Mouse (Mus musculus) mouse trophoblast stem cell (cell line): ENCODE measurements at regions not wholly inside any gene's neighbourhood (a gene's known extent, or its start where the extent isn't known, plus 50 kb on each side); places are given as distances from the start of the nearest gene placed in this dataset.

Source experiments
- in situ Hi-C, 2 experiments: fragments of 300-500 bp; cut with MseI, MboI; formaldehyde crosslinking; loops; 2 replicates in 1 of 2; 3 replicates in 1 of 2; pipeline ENCODE4 v1.15.1; 2025

DNA sequence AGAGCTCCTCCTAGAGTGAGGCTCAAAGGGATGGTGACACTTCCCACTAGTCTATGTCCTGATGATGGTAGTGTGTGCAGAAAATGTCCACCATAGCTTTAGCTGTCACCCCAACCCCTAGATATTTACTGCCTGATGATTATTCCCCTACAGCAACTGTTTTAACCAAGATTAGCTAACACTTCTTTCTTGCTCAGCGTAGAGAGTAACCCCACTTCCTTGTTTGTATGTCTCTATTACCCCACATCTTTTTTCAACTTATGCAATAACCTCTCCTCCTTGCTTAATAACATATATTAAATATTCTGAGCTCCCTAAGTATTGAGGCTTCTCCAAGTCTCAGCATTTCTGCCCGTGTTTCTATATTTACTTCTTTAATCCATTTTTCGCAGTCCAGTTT is 404.2 kb upstream of the Cntn3 start:
- in situ Hi-C loops: no loop called here

DNA sequence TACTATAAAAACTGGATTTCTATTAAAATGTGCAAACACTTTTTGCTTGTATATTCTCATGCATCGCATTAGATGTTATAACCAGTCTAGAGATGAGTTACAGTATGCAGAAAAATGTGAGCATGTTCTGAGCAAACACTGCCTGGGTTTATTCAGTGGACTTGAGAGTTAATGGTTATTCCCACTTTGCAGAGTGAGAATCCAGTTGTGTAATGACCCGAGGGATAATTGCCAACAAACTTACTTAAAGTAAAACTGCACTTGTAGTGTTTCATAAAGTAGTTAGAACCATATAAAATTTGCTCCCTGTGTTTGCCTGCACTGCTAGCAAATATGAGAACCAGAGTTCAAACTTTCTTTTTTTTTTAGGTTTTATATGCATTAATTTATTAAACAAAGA is 450.4 kb upstream of the Cntn3 start:
- in situ Hi-C loops: no loop called here

- in situ Hi-C loops: no loop called here
Observed at GRCm38 (mm10) chr6:103024006-103024405, 451.1 kb upstream of the Cntn3 start.

DNA sequence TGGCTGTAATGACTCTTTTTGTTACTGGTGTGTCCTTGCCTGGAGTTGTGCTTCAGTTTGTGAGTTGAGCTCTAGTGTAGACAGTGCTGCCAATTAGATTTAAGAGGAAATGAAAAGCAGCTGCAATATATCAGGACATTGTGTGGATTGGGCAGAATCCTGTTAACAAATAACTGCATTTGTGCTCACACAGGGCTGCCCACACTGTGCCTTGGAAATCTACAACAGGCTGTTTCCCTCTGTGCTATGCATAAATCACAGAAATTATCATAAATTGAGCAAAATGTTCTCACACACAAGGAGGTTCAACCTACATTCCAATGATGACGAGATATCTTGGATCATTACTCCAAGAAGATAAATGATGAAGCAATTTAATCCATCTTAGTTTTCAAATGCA is 455.2 kb upstream of the Cntn3 start:
- in situ Hi-C loops: no loop called here

- in situ Hi-C loops: no loop called here
Observed at GRCm38 (mm10) chr6:103033418-103033817, 460.5 kb upstream of the Cntn3 start.

DNA sequence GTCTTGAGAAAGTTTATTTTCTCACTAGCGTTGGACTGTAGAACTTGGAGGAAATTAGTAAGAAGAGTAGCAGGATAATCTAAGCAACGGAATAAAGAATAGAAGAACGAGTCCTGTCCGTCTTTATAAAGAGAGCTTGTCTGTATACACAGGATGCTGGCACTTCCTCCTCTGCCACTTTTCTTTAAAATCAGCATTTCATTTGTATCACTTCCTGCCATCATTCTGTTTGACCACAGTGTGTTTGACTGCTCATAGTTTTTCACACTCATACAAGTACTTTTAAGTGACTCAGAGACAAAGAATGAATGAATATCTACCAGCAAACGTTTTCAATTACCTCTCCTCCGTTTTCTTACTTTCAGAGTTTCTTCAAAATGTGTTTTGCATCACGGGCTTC is 461.0 kb upstream of the Cntn3 start:
- in situ Hi-C loops: no loop called here

DNA sequence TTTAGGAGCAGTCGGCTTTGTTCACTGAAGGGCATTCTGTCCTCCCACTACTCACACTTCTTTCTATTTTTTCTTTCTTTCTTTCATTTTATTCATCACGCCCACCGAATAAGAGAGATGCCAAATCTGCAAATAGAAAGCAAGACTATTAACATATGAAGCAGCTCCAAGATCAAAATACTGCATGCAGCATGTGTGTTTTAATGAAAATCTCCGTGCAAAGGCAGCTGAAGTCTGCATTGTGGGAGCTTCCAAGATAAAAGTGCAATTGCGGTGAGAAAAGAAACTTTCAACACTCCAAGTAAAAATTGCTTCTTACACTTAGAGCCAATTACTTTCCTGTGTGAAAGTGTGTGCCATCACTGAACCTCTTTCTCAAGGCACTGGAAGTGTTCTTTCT is 449.8 kb upstream of the Chl1 start:
- in situ Hi-C loops: no loop called here

DNA sequence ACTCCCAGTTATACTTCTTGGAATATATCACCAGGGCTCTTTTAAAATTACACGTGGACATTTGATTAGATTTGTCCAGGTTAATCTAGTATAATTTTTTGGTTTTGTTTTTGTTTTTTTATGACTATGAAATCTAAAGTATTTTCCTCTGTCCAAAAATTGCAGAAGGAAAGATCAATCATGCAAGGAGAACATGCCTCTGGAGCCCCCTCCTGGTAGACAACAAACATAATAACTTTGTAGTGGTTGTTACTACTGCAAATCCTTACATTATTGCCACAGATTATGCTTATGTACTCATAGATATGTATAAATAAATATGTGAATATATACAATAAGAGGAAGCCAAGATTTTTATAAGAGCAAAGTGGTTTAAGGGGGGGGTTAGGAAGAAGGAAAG is 404.2 kb upstream of the Chl1 start:
- in situ Hi-C loops: no loop called here

DNA sequence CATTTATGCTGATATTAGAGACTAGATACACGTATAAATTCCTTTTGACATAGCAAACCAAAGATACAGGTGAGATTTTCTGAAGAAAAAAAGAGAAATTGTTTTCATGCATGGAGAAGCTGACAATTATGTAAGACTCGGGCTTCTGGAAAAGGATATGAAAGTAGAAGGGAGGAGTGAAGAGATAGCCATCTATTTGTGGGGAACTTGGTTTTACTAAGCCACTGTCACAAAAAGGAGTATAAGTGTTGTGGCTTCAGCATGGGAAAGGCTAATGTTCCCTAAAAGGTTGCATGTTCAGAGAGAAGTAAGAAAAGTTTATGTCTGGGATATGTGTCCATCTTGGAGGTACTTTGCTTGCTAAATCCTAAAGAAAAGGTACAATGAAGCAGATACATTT is 390.8 kb upstream of the Chl1 start:
- in situ Hi-C loops: no loop called here

DNA sequence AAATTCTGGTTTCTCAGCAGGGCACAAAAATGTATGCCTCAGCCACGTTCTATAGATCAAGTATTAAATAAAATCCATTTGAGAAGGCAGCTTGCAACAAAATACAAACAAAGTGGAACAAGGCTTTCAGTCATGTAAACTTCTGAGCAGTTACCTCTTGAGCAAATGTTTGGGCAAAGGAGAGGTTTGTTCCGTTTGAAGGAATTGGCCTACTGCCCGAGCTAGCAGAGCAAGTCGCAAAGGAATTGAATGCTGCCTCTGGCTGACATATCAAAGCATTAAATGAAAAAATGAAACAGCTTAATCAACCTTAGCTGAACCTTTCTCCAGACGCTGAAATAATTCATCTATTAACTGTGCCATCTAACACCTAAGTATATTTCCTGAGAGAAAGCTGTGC is 369.5 kb upstream of the Chl1 start:
- in situ Hi-C loops: no loop called here

DNA sequence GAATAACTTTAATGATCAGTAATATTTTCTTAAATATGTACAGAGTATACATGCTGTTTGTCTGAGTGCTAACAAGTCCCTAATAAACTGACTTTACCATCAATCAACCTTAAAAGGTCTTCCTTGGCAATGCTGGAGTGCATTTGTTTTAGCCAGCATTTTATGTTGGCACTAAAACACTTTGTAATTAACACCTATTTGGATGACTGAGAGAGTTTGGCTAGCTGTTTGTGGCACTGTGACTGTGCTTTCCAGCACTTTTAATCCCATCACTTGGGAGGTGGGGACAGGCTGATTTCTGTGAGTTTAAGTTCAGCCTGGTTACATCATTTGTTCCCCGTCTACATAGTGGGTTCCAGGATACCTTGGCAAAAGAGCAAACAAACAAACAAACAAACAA is 332.5 kb upstream of the Chl1 start:
- in situ Hi-C loops: no loop called here

GRCm38 (mm10) chr6:103183355-103183754 is 327.0 kb upstream of the Chl1 start:
- in situ Hi-C loops: no loop called here

- in situ Hi-C loops: no loop called here
Observed at GRCm38 (mm10) chr6:103196838-103197237, 313.5 kb upstream of the Chl1 start.

DNA sequence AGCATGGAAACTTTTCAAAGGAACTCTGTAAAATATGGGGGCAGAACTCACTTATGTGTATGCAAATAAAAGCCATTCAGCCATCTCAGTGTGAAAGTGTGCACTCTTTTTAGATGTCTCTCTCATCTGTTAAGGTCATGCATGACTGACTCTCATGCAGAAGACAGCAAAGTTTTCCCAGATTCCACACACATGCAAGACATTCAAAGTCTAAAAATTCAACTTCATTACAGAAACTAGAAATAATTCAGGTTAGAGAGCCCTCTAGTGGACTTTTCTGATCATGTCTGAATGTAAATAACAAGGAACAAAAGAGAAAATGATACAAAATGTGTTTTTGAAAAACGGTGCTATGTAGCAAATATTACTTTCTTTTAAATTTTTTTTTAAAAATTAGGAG is 308.8 kb upstream of the Chl1 start:
- in situ Hi-C loops: no loop called here

DNA sequence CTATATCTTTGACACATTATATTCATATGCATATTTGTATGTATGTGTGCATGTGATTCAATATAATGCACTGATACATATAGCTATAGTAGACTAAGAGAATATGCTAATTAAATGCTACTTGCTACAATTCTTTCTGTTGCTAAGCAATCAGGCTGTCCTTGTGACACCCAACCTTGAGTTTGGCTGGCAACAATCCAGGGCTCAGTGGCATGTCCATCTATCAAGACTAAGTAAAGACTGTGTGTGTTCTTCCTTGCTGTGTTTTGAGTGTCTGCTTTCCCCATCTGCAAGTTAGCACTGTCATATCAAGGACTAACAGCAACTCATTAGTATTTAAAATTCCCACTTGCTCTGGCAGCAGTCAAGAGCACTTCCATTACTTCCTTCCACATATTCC is 301.2 kb upstream of the Chl1 start:
- in situ Hi-C loops: no loop called here

GRCm38 (mm10) chr6:103213160-103213559 is 297.2 kb upstream of the Chl1 start:
- in situ Hi-C loops: no loop called here

DNA sequence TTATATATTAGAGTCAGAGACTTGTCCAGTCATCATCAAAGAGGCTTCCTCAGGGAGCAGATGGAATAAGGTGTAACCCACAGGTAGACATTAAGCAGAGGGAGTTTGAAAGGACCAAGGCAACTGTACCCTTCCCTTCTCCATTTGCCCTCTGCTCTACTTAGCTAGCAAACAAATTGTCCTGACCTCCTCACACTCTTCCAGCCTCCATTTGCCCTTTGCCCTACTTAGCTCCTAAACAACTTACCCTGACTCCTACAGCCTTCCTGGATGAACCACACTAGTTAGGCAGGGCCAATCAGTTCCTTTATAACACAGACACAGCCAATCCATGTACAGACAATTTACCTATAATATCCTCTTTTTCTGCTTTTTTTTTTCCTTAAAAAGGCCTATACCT is 273.5 kb upstream of the Chl1 start:
- in situ Hi-C loops: no loop called here

- in situ Hi-C loops: no loop called here
Observed at GRCm38 (mm10) chr6:103268984-103269383, 241.4 kb upstream of the Chl1 start.

GRCm38 (mm10) chr6:103272216-103272615 is 238.2 kb upstream of the Chl1 start:
- in situ Hi-C loops: no loop called here

DNA sequence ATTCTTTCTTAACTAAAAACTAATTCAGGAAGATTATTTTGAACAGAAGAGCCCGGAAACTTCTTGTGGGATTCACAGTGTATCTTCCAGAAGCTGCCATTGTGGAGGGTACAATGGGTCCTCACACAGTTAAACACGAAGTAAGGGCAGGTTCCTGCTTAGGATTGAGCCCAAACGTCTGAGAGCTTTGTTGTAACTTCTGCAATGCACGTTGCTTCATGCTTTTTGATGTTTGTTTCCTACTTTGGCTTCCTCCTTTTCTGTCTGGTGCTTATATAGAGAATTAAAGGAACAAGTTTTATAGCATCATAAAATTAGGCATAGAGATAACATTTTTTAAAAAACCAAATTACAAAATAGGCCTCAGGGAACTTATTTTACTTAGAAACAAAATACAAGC is 235.3 kb upstream of the Chl1 start:
- in situ Hi-C loops: no loop called here

DNA sequence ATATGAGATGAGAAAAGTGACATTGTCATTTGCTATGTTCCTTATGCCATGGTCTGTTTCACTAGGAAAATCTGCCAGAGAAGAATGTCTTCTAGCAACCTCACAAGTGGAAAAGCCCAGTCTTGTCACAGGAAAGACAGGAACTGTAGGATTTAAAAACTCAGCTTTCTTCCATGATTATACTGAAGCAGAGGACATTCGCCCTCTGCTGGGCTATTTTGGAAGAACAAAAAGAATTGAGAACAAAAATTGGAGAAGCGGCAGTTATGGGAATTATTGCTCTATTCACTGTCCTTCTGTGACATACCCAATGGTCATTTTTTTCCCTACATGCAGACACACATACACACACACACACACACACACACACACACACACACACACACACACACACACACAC is 234.9 kb upstream of the Chl1 start:
- in situ Hi-C loops: no loop called here

- in situ Hi-C loops: no loop called here
Observed at GRCm38 (mm10) chr6:103296015-103296414, 214.4 kb upstream of the Chl1 start.

DNA sequence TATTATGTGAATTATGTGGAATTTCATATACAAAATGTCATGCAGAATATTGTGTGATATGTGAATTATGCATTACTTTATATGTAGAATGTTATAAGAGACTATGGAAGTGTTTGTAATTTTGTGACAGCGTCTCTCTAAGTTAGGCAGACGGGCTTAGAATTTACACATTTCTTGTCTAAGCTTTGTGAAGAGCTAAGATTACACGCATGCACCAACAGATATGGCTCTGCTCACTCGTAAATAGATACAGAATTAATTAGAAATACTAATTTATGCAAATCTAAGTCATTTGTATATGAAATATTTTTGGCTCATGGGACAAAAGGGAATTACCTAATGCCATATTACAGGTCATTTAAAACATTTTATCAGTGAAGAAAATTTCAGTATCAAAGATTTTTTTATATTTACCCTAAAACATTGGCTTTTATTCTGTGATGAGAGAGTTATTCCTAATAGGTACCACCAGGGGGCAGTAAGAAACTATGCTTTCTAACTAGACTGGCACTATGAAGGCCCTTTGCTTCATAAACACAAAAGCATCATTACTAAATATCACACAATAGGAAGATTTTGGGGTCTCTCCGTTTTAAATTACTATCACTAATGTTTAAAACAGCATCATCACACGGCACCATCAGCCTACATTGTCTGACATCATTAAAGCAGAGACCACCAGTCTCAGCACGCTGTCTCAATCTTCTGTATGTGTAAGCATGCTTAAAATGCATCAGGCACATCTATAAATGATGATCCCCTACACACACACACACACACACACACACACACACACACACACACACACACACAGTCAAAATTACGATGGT is 203.8 kb upstream of the Chl1 start:
- in situ Hi-C loops: loop anchor here in 1 of 2 experiments (5.0 kb wide), 1 partner anchor 376 kb away; no protein-coding TSS in a partner anchor

GRCm38 (mm10) chr6:103307250-103307580 is 203.2 kb upstream of the Chl1 start:
- in situ Hi-C loops: loop anchor here in 1 of 2 experiments (5.0 kb wide), 1 partner anchor 375 kb away; no protein-coding TSS in a partner anchor
